Mouse (Mus musculus) midbrain, embryonic 15.5 days (tissue): ENCODE data around the gene Gm45337. TPM values are rescaled to one million over a fixed set of nuclear protein-coding genes. Genes with fewer than 3 reads are reported as not detected.
"Not testable (repeated sequence)": the region's sequence is repeated elsewhere in the genome, so short reads cannot be mapped to it uniquely, and the experiment has no call there.

Experiments used
- ATAC-seq: fragments of 200-750 bp; cut with Nextera tagmentation; replicated peaks from 2 replicates; pipeline ENCODE4 v1.8.0; 2017; ENCODE audit warnings: moderate TSS enrichment
- H3K27ac ChIP-seq: fragments of 300-500 bp; sonication (generic); 2 replicates; pipeline ENCODE4 v1.5.1; 2015; ENCODE audit warnings: mild to moderate bottlenecking, inconsistent platforms
- H3K27me3 ChIP-seq: fragments of 300-500 bp; sonication (generic); replicated peaks from 2 replicates; pipeline ENCODE4 v1.6.1; 2015; ENCODE audit warnings: inconsistent platforms
- H3K36me3 ChIP-seq: fragments of 300-500 bp; sonication (generic); replicated peaks from 2 replicates; pipeline ENCODE4 v1.6.1; 2015; ENCODE audit warnings: inconsistent platforms
- H3K4me1 ChIP-seq: fragments of 300-500 bp; sonication (generic); 2 replicates; pipeline ENCODE4 v1.6.1; 2015; ENCODE audit warnings: inconsistent platforms
- H3K4me2 ChIP-seq: fragments of 300-500 bp; sonication (generic); 2 replicates; pipeline ENCODE4 v1.6.1; 2015; ENCODE audit warnings: inconsistent platforms, mild to moderate bottlenecking, moderate library complexity
- H3K4me3 ChIP-seq: fragments of 300-500 bp; sonication (generic); 2 replicates; pipeline ENCODE4 v1.5.1; 2015; ENCODE audit warnings: mild to moderate bottlenecking, inconsistent platforms
- H3K9ac ChIP-seq: fragments of 300-500 bp; sonication (generic); 2 replicates; pipeline ENCODE4 v1.6.1; 2015; ENCODE audit warnings: mild to moderate bottlenecking, inconsistent platforms
- H3K9me3 ChIP-seq: fragments of 300-500 bp; sonication (generic); 2 replicates; pipeline ENCODE4 v1.6.1; 2016; ENCODE audit warnings: inconsistent platforms
- WGBS: fragments of 180-500 bp; shearing (Covaris S2); methylation state at CpG from one replicate; pipeline ENCODE4 v1.1.7; 2015; ENCODE audit warnings: mixed read lengths; 5-methylcytosine and 5-hydroxymethylcytosine counted together
- polyA plus RNA-seq: library from polyadenylated mRNA; unstranded; fragments of >200 nt; fragmentation: Nextera tagmentation; extraction: Ambion mirVana; gene quantifications from 2 replicates; pipeline ENCODE4 v1.2.1, GENCODE M21; 2015

Gene Gm45337
- not detected in 2 replicates for polyA plus RNA-seq

- no peak for ATAC-seq
- no peaks in the 10 kb centered on the region for H3K36me3 ChIP-seq
- no peak within 1 kb of the TSS for H3K4me2 ChIP-seq
- H3K4me3 ChIP-seq: no peak within 1 kb of the TSS
- WGBS: 83% methylated on average over 1 of the region's 1 CpGs
- no peak within 1 kb of the TSS for H3K9ac ChIP-seq
- no peaks in the 10 kb centered on the region for H3K9me3 ChIP-seq
- H3K27ac ChIP-seq: no peak within 1 kb of the TSS
- no peaks in the 10 kb centered on the region for H3K4me1 ChIP-seq
- no peaks in the 10 kb centered on the region for H3K27me3 ChIP-seq
These were observed at the start of gene Gm45337 for GRCm38 (mm10) chr7:142144507-142144906. Gm45337 (minus strand) TSS chr7:142144607.

- Histone ChIP-seq H3K36me3 (no peaks in the 10 kb centered on the region), H3K4me3 (no peak within 1 kb of the TSS), H3K27ac (no peak within 1 kb of the TSS), H3K4me1 (no peaks in the 10 kb centered on the region), H3K9me3 (no peaks in the 10 kb centered on the region), H3K9ac (no peak within 1 kb of the TSS), H3K27me3 (no peaks in the 10 kb centered on the region), H3K4me2 (no peak within 1 kb of the TSS)
- WGBS: 44% methylated on average over 2 of the region's 2 CpGs
- no peak for ATAC-seq
These were observed 45.9 kb upstream of the Gm45337 start, which contains the start of gene Gm10153 for GRCm38 (mm10) chr7:142190289-142190688. Gm10153 (minus strand) TSS chr7:142190389.

- Histone ChIP-seq H3K9me3 (no peaks in the 10 kb centered on the region), H3K4me2 (no peak overlapping the region), H3K36me3 (no peaks in the 10 kb centered on the region), H3K27me3 (no peaks in the 10 kb centered on the region), H3K4me1 (no peaks in the 10 kb centered on the region), H3K9ac (no peak overlapping the region), H3K27ac (no peak overlapping the region), H3K4me3 (no peak overlapping the region)
- no peak for ATAC-seq
- WGBS: 52% methylated on average over 2 of the region's 2 CpGs
These were observed 43.7 kb upstream of the Gm45337 start for GRCm38 (mm10) chr7:142188156-142188555.

- Histone ChIP-seq H3K4me1 (no peaks in the 10 kb centered on the region), H3K36me3 (no peaks in the 10 kb centered on the region), H3K4me2 (no peak overlapping the region), H3K27ac (no peak overlapping the region), H3K4me3 (no peak overlapping the region), H3K9ac (no peak overlapping the region), H3K27me3 (no peaks in the 10 kb centered on the region), H3K9me3 (no peaks in the 10 kb centered on the region)
- no peak for ATAC-seq
- 86% methylated on average over 1 of the region's 1 CpGs for WGBS
These were observed 36.6 kb upstream of the Gm45337 start for GRCm38 (mm10) chr7:142181021-142181420.

- Histone ChIP-seq H3K9me3 (no peaks in the 10 kb centered on the region), H3K4me1 (no peaks in the 10 kb centered on the region), H3K4me2 (no peak overlapping the region), H3K36me3 (no peaks in the 10 kb centered on the region), H3K27ac (no peak overlapping the region), H3K4me3 (no peak overlapping the region), H3K9ac (no peak overlapping the region), H3K27me3 (no peaks in the 10 kb centered on the region)
- no peak for ATAC-seq
- WGBS: 72% methylated on average over 1 of the region's 1 CpGs
These were observed 34.3 kb upstream of the Gm45337 start for GRCm38 (mm10) chr7:142178685-142179084.

- H3K9me3 ChIP-seq, H3K4me2 ChIP-seq, H3K4me3 ChIP-seq, H3K36me3 ChIP-seq, ATAC-seq, H3K27me3 ChIP-seq, H3K9ac ChIP-seq, H3K27ac ChIP-seq, H3K4me1 ChIP-seq: not testable (repeated sequence)
These were observed 31.5 kb upstream of the Gm45337 start, which contains the start of gene Krtap5-2 for GRCm38 (mm10) chr7:142175905-142176304. Krtap5-2 (minus strand) TSS chr7:142176005.

GRCm38 (mm10) chr7:142169836-142170235, 25.4 kb upstream of the Gm45337 start:
- ATAC-seq: no peak
- Histone ChIP-seq H3K9me3 (no peaks in the 10 kb centered on the region), H3K27me3 (no peaks in the 10 kb centered on the region)

GRCm38 (mm10) chr7:142165639-142166038, 21.2 kb upstream of the Gm45337 start, which contains the start of gene Gm4553:
Gm4553 (minus strand) TSS chr7:142165739.
- H3K27ac ChIP-seq, H3K9me3 ChIP-seq, H3K9ac ChIP-seq, H3K4me1 ChIP-seq, H3K27me3 ChIP-seq, H3K4me2 ChIP-seq, H3K36me3 ChIP-seq, ATAC-seq, H3K4me3 ChIP-seq: not testable (repeated sequence)

More at GRCm38 (mm10) chr7:142169836-142170235, 25.4 kb upstream of the Gm45337 start:
- Histone ChIP-seq H3K27ac (no peak overlapping the region), H3K4me2 (no peak overlapping the region), H3K36me3 (no peaks in the 10 kb centered on the region), H3K4me3 (no peak overlapping the region), H3K4me1 (no peaks in the 10 kb centered on the region), H3K9ac (no peak overlapping the region)
- 51% methylated on average over 3 of the region's 3 CpGs for WGBS

- ATAC-seq: no peak
- WGBS: 96% methylated on average over 3 of the region's 3 CpGs
- H3K4me2 ChIP-seq: no peak overlapping the region
- H3K27me3 ChIP-seq: no peaks in the 10 kb centered on the region
- H3K9ac ChIP-seq: no peak overlapping the region
- H3K27ac ChIP-seq: no peak overlapping the region
- H3K36me3 ChIP-seq: no peaks in the 10 kb centered on the region
- no peaks in the 10 kb centered on the region for H3K9me3 ChIP-seq
- no peak overlapping the region for H3K4me3 ChIP-seq
- no peaks in the 10 kb centered on the region for H3K4me1 ChIP-seq
These were observed 15.0 kb upstream of the Gm45337 start for GRCm38 (mm10) chr7:142159366-142159765.

GRCm38 (mm10) chr7:142157013-142157412, 12.6 kb upstream of the Gm45337 start, which contains the start of gene Gm29735:
Gm29735 (minus strand) TSS chr7:142157113.
- H3K4me2 ChIP-seq, H3K27ac ChIP-seq, H3K9ac ChIP-seq, H3K4me3 ChIP-seq, H3K27me3 ChIP-seq, H3K4me1 ChIP-seq, H3K36me3 ChIP-seq, H3K9me3 ChIP-seq, ATAC-seq: not testable (repeated sequence)
- 55% methylated on average over 2 of the region's 2 CpGs for WGBS

GRCm38 (mm10) chr7:142155308-142155707, 10.9 kb upstream of the Gm45337 start:
- Histone ChIP-seq H3K27me3 (no peaks in the 10 kb centered on the region), H3K4me2 (no peak overlapping the region), H3K4me3 (no peak overlapping the region), H3K36me3 (no peaks in the 10 kb centered on the region), H3K9me3 (no peaks in the 10 kb centered on the region), H3K27ac (no peak overlapping the region), H3K4me1 (no peaks in the 10 kb centered on the region), H3K9ac (no peak overlapping the region)
- WGBS: 65% methylated on average over 1 of the region's 1 CpGs
- ATAC-seq: no peak

- Histone ChIP-seq H3K4me3 (no peak overlapping the region), H3K4me1 (no peaks in the 10 kb centered on the region), H3K4me2 (no peak overlapping the region), H3K27me3 (no peaks in the 10 kb centered on the region), H3K9ac (no peak overlapping the region), H3K9me3 (no peaks in the 10 kb centered on the region), H3K27ac (no peak overlapping the region), H3K36me3 (no peaks in the 10 kb centered on the region)
- 86% methylated on average over 4 of the region's 4 CpGs for WGBS
- no peak for ATAC-seq
These were observed 7.8 kb upstream of the Gm45337 start for GRCm38 (mm10) chr7:142152191-142152590.

- H3K27ac ChIP-seq: no peak overlapping the region
- no peak overlapping the region for H3K9ac ChIP-seq
- H3K4me2 ChIP-seq: no peak overlapping the region
- ATAC-seq: no peak
- no peak overlapping the region for H3K4me3 ChIP-seq
- no peaks in the 10 kb centered on the region for H3K27me3 ChIP-seq
- no peaks in the 10 kb centered on the region for H3K36me3 ChIP-seq
- H3K9me3 ChIP-seq: no peaks in the 10 kb centered on the region
- H3K4me1 ChIP-seq: no peaks in the 10 kb centered on the region
These were observed 4.2 kb upstream of the Gm45337 start for GRCm38 (mm10) chr7:142148633-142149032.
